In the genomic region with DNA sequence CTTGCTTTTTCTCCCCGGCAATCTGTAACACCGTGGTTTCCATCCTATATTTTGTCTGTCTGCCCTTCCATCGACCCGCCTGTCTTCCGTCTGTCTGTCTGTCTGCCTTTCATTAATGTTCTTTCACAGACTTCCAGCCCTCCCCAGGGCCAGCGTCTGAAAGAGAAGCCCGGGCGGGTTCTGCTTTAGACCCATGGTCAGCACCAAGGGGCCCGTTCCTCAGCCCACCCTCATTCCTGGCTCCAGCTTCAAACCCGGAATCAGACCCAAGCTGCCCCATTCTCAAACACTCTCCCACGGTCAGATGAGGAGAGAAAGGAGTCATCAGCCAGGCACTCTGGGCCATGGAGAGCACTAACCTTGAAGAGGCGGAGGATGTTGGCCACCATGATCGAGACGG, we compare ENCODE assay signal across 11 mouse cellular contexts. TPM values are rescaled to one million over a fixed set of nuclear protein-coding genes. Genes with fewer than 3 reads are reported as not detected.
DNase-seq lines count a peak whose midpoint lies in the region; ATAC-seq and TF ChIP-seq lines count a peak whose summit lies in the region.
"Had no signal": no experiment of that assay in that cellular context is flagged by ENCODE, and none has a peak within 500 bp of the region (broad histone marks: within the 10 kb centered on the region; RNA-seq: fewer than 3 reads in every experiment).

No protein-coding gene starts in this region.

- 0 out of 2 replicates have a peak overlapping the region, but pooled peaks have one; percentile 42 for H3K4me2 ChIP-seq in heart, embryonic 13.5 days
- H3K4me2 ChIP-seq in hindbrain, embryonic 11.5 days (replicated peaks; ENCODE audit: low read depth, low read length), result no peak overlapping the region
- no peak overlapping the region for H3K4me2 ChIP-seq in midbrain, embryonic 15.5 days

- H3K27ac ChIP-seq in heart, embryonic 13.5 days (replicated peaks), result no peak overlapping the region
- H3K27ac ChIP-seq in MEL (ENCODE audit: control insufficient read depth, low read depth, low read length), result peak overlapping the region; percentile 79
- H3K27ac ChIP-seq in hindbrain, embryonic 11.5 days (ENCODE audit: low read depth, low read length), result peak overlapping the region; percentile 81
- H3K27ac ChIP-seq in midbrain, embryonic 15.5 days, result peak overlapping the region; percentile 79

- DNase-seq in heart, postnatal 25 days (ENCODE audit: low spot score), result no peak
- DNase-seq in MEL (ENCODE audit: low read depth, low spot score), result no peak
- no peak for DNase-seq in hindbrain, embryonic 11.5 days (ENCODE audit: low spot score)
- DNase-seq in adrenal gland, adult 18-20 months (ENCODE audit: low spot score in 2 of 2), result no peak
- no peak for DNase-seq in urinary bladder, postnatal 4 days (ENCODE audit: low spot score in 2 of 2)
- no peak for DNase-seq in gastrocnemius, postnatal 14 days
- DNase-seq: lung, postnatal 14 days had no signal

- TF ChIP-seq CTCF in MEL (IDR thresholded peaks at IDR 0.05 in 2 of 3, conservative IDR thresholded peaks at IDR 0.05 in 1 of 3; ENCODE audit: control insufficient read depth in 1 of 3, insufficient read depth in 1 of 3, low read depth in 2 of 3, low read length in 3 of 3, poor library complexity in 1 of 3, severe bottlenecking in 1 of 3), result no peak

- H3K4me1 ChIP-seq in heart, embryonic 13.5 days, result peaks cover 6% of the 10 kb centered on the region; the same call in 1 of the 2 replicates
- H3K4me1 ChIP-seq in MEL (ENCODE audit: control insufficient read depth in 1 of 2, insufficient read depth in 2 of 2, low read length in 2 of 2), result peaks cover 4 to 18% of the 10 kb centered on the region in 2 experiments; a peak in 3 of 4 replicates
- peaks cover 24% of the 10 kb centered on the region for H3K4me1 ChIP-seq in hindbrain, embryonic 11.5 days (replicated peaks; ENCODE audit: control insufficient read depth, insufficient read depth, low read length)
- peaks cover 55% of the 10 kb centered on the region for H3K4me1 ChIP-seq in midbrain, embryonic 15.5 days

- 18% methylated on average over 14 of the region's 14 CpGs for WGBS in heart, embryonic 13.5 days
- WGBS in hindbrain, embryonic 11.5 days, result 16% methylated on average over 14 of the region's 14 CpGs
- WGBS in midbrain, embryonic 15.5 days, result 22% methylated on average over 14 of the region's 14 CpGs

- peaks cover 89% of the 10 kb centered on the region for H3K27me3 ChIP-seq in heart, embryonic 13.5 days (replicated peaks)
- no peaks in the 10 kb centered on the region for H3K27me3 ChIP-seq in MEL (ENCODE audit: control insufficient read depth in 1 of 2, insufficient read depth in 2 of 2, low read length in 2 of 2)
- no peaks in the 10 kb centered on the region for H3K27me3 ChIP-seq in hindbrain, embryonic 11.5 days (ENCODE audit: control insufficient read depth, insufficient read depth, low read length)
- H3K27me3 ChIP-seq in midbrain, embryonic 15.5 days (replicated peaks), result no peaks in the 10 kb centered on the region; the same call in 1 of the 2 replicates

- ATAC-seq in heart, embryonic 13.5 days (ENCODE audit: extremely low read depth, insufficient number of reproducible peaks, low FRiP score, low TSS enrichment), result no peak
- no peak for ATAC-seq in hindbrain, embryonic 11.5 days (ENCODE audit: low FRiP score)
- ATAC-seq in midbrain, embryonic 15.5 days (replicated peaks), result no peak

- intact Hi-C loops in heart, postnatal 25 days (cut with DNase I), result no loop called here
- intact Hi-C loops in gastrocnemius, postnatal 14 days (cut with DNase I; ENCODE audit: low total_unique reads), result no loop called here

- H3K79me2 ChIP-seq in MEL (ENCODE audit: control insufficient read depth, insufficient read depth, low read length, poor library complexity), result no peaks in the 10 kb centered on the region

- no peak for TF ChIP-seq RAD21 in MEL (IDR thresholded peaks at IDR 0.05; ENCODE audit: low read depth, low read length)

- peak overlapping the region; percentile 44; the same call in 1 of the 2 replicates for H3K9ac ChIP-seq in heart, embryonic 13.5 days
- H3K9ac ChIP-seq in MEL (ENCODE audit: control insufficient read depth, low read depth, low read length, poor library complexity, severe bottlenecking), result peak overlapping the region; percentile 39
- peak overlapping the region; percentile 24; the same call in 1 of the 2 replicates for H3K9ac ChIP-seq in hindbrain, embryonic 11.5 days (ENCODE audit: low read depth, low read length)
- H3K9ac ChIP-seq in midbrain, embryonic 15.5 days, result no peak overlapping the region

- no peaks in the 10 kb centered on the region for H3K9me3 ChIP-seq in heart, embryonic 13.5 days
- no peaks in the 10 kb centered on the region for H3K9me3 ChIP-seq in MEL (replicated peaks; ENCODE audit: insufficient read depth, low read length)
- H3K9me3 ChIP-seq in hindbrain, embryonic 11.5 days (ENCODE audit: control insufficient read depth, low read length), result no peaks in the 10 kb centered on the region
- no peaks in the 10 kb centered on the region for H3K9me3 ChIP-seq in midbrain, embryonic 15.5 days

- no peak for TF ChIP-seq EP300 in MEL (IDR thresholded peaks at IDR 0.05; ENCODE audit: low read depth in 1 of 2, low read length in 2 of 2)

- no peak for TF ChIP-seq POLR2A in MEL (IDR thresholded peaks at IDR 0.05; ENCODE audit: control insufficient read depth in 1 of 2, insufficient read depth in 1 of 2, low read depth in 1 of 2, low read length in 2 of 2, poor library complexity in 1 of 2)

- H3K4me3 ChIP-seq in heart, embryonic 13.5 days, result no peak overlapping the region
- H3K4me3 ChIP-seq in MEL (ENCODE audit: control insufficient read depth in 1 of 2, insufficient read depth in 1 of 2, low read depth in 2 of 2, low read length in 2 of 2), result peak overlapping the region; percentile 25 to 37
- H3K4me3 ChIP-seq in hindbrain, embryonic 11.5 days (ENCODE audit: low read depth, low read length), result no peak overlapping the region
- H3K4me3 ChIP-seq in midbrain, embryonic 15.5 days, result no peak overlapping the region

- H3K36me3 ChIP-seq in heart, embryonic 13.5 days, result no peaks in the 10 kb centered on the region
- peaks cover 0 to 7% of the 10 kb centered on the region in 2 experiments; a peak in 2 of 4 replicates for H3K36me3 ChIP-seq in MEL (ENCODE audit: control insufficient read depth in 1 of 2, insufficient read depth in 2 of 2, low read length in 2 of 2)
- no peaks in the 10 kb centered on the region for H3K36me3 ChIP-seq in hindbrain, embryonic 11.5 days (ENCODE audit: control insufficient read depth, insufficient read depth, low read length)
- no peaks in the 10 kb centered on the region for H3K36me3 ChIP-seq in midbrain, embryonic 15.5 days (replicated peaks)

TF ChIP-seq in MEL, 35 proteins besides CTCF, POLR2A, EP300 and RAD21:
- no peak for TF ChIP-seq RCOR1 (IDR thresholded peaks at IDR 0.05; ENCODE audit: low read depth, low read length)
- no peak for TF ChIP-seq NELFE (IDR thresholded peaks at IDR 0.05; ENCODE audit: low read depth, low read length)
- no peak for TF ChIP-seq ZKSCAN1 (IDR thresholded peaks at IDR 0.05; ENCODE audit: low read depth, low read length)
- TF ChIP-seq TAL1 (IDR thresholded peaks at IDR 0.05; ENCODE audit: low read length), result no peak
- TF ChIP-seq MAX (IDR thresholded peaks at IDR 0.05; ENCODE audit: low read length), result no peak
- TF ChIP-seq GABPA (IDR thresholded peaks at IDR 0.05; ENCODE audit: low read depth, low read length), result no peak
- no peak for TF ChIP-seq ZC3H11A (IDR thresholded peaks at IDR 0.05; ENCODE audit: low read depth, low read length)
- TF ChIP-seq TBP (IDR thresholded peaks at IDR 0.05; ENCODE audit: low read depth, low read length), result no peak
- no peak for TF ChIP-seq ELF1 (IDR thresholded peaks at IDR 0.05; ENCODE audit: low read depth, low read length)
- TF ChIP-seq MXI1 (IDR thresholded peaks at IDR 0.05; ENCODE audit: low read depth, low read length), result no peak
- TF ChIP-seq USF2 (IDR thresholded peaks at IDR 0.05; ENCODE audit: borderline replicate concordance in 1 of 2, insufficient read depth in 1 of 2, low read depth in 1 of 2, low read length in 2 of 2), result no peak
- no peak for TF ChIP-seq GATA1 (IDR thresholded peaks at IDR 0.05; ENCODE audit: low read depth, low read length)
- TF ChIP-seq MAZ (IDR thresholded peaks at IDR 0.05; ENCODE audit: low read depth, low read length), result no peak
- no peak for TF ChIP-seq NRF1 (IDR thresholded peaks at IDR 0.05; ENCODE audit: insufficient read depth, low read depth, low read length, poor library complexity, severe bottlenecking)
TF ChIP-seq in MEL: peak in this region for 0.

RNA-seq across cellular contexts. Expression of gene Grm4, which starts 18.9 kb away (rescaled TPM):
- polyA plus RNA-seq in heart, embryonic 13.5 days (2015; fragmentation: Nextera tagmentation; extraction: Ambion mirVana), result 0.03 and 0.08 TPM in 2 replicates
- under 1 TPM; 0.11 to 0.44 TPM for total RNA-seq in heart, postnatal 25 days (2021)
- total RNA-seq in MEL (2012; rRNA removed), result not detected in 2 replicates
- polyA plus RNA-seq in MEL (2012; ENCODE audit: insufficient read depth in 1 of 2, insufficient read length in 2 of 2, low read depth in 1 of 2, low replicate concordance in 2 of 2, missing spikeins in 1 of 2), result under 1 TPM in 1 of 2 experiments, not detected in 1; 0.06 TPM
- 2.5 and 3.6 TPM in 2 replicates for polyA plus RNA-seq in hindbrain, embryonic 11.5 days (2014; fragmentation: Nextera tagmentation; extraction: Ambion mirVana)
- polyA plus RNA-seq in midbrain, embryonic 15.5 days (2015; fragmentation: Nextera tagmentation; extraction: Ambion mirVana), result 10.7 and 10.9 TPM in 2 replicates
- 1 to 10 TPM in 1 of 2 experiments, under 1 TPM in 1; 0.80 to 1.4 TPM for total RNA-seq in adrenal gland, adult 18-20 months (2021)
- not detected for total RNA-seq in gastrocnemius, postnatal 14 days (2021)
- total RNA-seq: neutrophil, adult 5-6 weeks had no signal
- polyA plus RNA-seq: C2C12 had no signal

RNA-seq across cellular contexts. Expression of gene Hmga1, which starts 54.0 kb away (rescaled TPM):
- polyA plus RNA-seq in heart, embryonic 13.5 days (2015; fragmentation: Nextera tagmentation; extraction: Ambion mirVana), result 153 and 160 TPM in 2 replicates
- total RNA-seq in heart, postnatal 25 days (2021), result 10 to 100 TPM; 35.2 to 42.0 TPM
- 96.0 and 106 TPM in 2 replicates for total RNA-seq in MEL (2012; rRNA removed)
- 100 to 1,000 TPM in 1 of 2 experiments, not detected in 1; 112 TPM for polyA plus RNA-seq in MEL (2012; ENCODE audit: insufficient read depth in 1 of 2, insufficient read length in 2 of 2, low read depth in 1 of 2, low replicate concordance in 2 of 2, missing spikeins in 1 of 2)
- polyA plus RNA-seq in hindbrain, embryonic 11.5 days (2014; fragmentation: Nextera tagmentation; extraction: Ambion mirVana), result 305 and 319 TPM in 2 replicates
- 138 and 141 TPM in 2 replicates for polyA plus RNA-seq in midbrain, embryonic 15.5 days (2015; fragmentation: Nextera tagmentation; extraction: Ambion mirVana)
- total RNA-seq in adrenal gland, adult 18-20 months (2021), result 10 to 100 TPM; 16.8 to 29.5 TPM
- total RNA-seq in gastrocnemius, postnatal 14 days (2021), result 10 to 100 TPM; 17.2 to 18.7 TPM

Comparison
In these comparisons a context has a peak if more than half of its experiments do, and no peak if none do; other contexts are left out.
1. H3K4me3 ChIP-seq: peak in MEL (2 of 2); none in heart, embryonic 13.5 days (single experiment), hindbrain, embryonic 11.5 days (single experiment) and midbrain, embryonic 15.5 days (single experiment).